Mouse (Mus musculus) brain, embryonic 14.5 days (tissue): Measurements from ENCODE around the gene H2-M10.2.

Source experiments
- CTCF ChIP-seq: fragments of 200-500 bp; IDR thresholded peaks from 2 replicates; pipeline ENCODE4 v1.5.1; 2012; ENCODE audit warnings: inconsistent platforms, mild to moderate bottlenecking, moderate library complexity, borderline replicate concordance; ENCODE audit not compliant: insufficient read depth, insufficient read length; ENCODE audit errors: extremely low read depth
- POLR2A ChIP-seq: fragments of 200-500 bp; IDR thresholded peaks from 2 replicates; pipeline ENCODE4 v1.6.1; 2012; ENCODE audit warnings: mild to moderate bottlenecking, inconsistent platforms, borderline replicate concordance; ENCODE audit not compliant: poor library complexity, insufficient read depth, insufficient read length, severe bottlenecking; ENCODE audit errors: extremely low read depth

DNA sequence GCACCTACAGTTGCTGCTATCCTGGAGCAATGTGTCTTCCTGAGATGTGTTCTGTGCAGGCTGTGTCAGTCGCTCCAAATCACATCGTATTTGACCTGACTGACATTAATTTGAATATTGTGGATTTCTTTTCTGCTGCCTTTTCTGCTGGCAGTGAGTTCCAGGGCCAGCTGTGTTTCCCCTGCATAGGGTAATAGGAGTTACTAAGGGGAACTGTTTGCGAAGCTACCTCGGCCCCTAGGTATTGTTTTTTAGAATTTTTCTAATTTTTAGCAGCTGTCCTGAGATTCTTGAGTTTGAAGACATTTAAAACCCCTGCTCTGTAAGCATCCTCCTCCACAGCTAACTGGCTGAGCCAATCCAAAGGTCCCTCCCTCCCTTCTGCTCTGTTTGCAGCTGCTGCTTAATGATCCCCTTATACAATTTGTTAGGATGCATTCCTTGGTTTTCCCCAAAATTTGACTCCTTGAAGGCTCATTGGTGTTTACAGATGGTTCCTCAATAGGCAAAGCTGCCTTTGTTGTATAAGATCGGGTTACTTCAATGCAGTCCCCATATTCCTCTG, 29.5 kb upstream of the H2-M10.2 start:
- TF ChIP-seq CTCF (no peak), POLR2A (no peak)
